In genomic region chr1:131714388-131715337, GRCm38 (mm10) we compare ENCODE assay signal across 11 mouse cellular contexts. TPM values are rescaled to one million over a fixed set of nuclear protein-coding genes. Genes with fewer than 3 reads are reported as not detected.
DNase-seq lines count a peak whose midpoint lies in the region; ATAC-seq lines count a peak whose summit lies in the region.
"Had no signal": no experiment of that assay in that cellular context is flagged by ENCODE, and none has a peak within 500 bp of the region (broad histone marks: within the 10 kb centered on the region; RNA-seq: fewer than 3 reads in every experiment).

No protein-coding gene starts in this region.

- H3K9ac ChIP-seq in kidney, embryonic 15.5 days, result no peak overlapping the region
- H3K9ac ChIP-seq: heart, embryonic 13.5 days had no signal

- H3K27ac ChIP-seq in kidney, embryonic 15.5 days, result no peak overlapping the region
- H3K27ac ChIP-seq: heart, embryonic 13.5 days had no signal

- 0 out of 2 replicates have a peak, but pooled peaks cover 3% of the 10 kb centered on the region for H3K27me3 ChIP-seq in kidney, embryonic 15.5 days

- 71% methylated on average over 20 of the region's 20 CpGs for WGBS in kidney, embryonic 15.5 days

- peak; percentile 62 to 83 for DNase-seq in adrenal gland, adult (ENCODE audit: inconsistent age in 2 of 2, low spot score in 1 of 2)
- DNase-seq in adrenal gland, adult 18-20 months (ENCODE audit: low spot score in 2 of 2), result no peak
- no peak for DNase-seq in kidney, adult 18-20 months
- peak; percentile 47 for DNase-seq in 3T3-L1 (ENCODE audit: low read depth, low spot score)
- peak; percentile 58 to 62 for DNase-seq in heart, postnatal 10 days
- DNase-seq in right cerebral cortex, adult 18-20 months, result no peak
- DNase-seq: cerebellum, postnatal 25 days had no signal

- no peak overlapping the region for H3K4me3 ChIP-seq in kidney, embryonic 15.5 days (replicated peaks)
- H3K4me3 ChIP-seq: heart, embryonic 13.5 days had no signal

- no peaks in the 10 kb centered on the region for H3K9me3 ChIP-seq in kidney, embryonic 15.5 days (replicated peaks)
- H3K9me3 ChIP-seq: heart, embryonic 13.5 days had no signal

- ATAC-seq in kidney, embryonic 15.5 days (replicated peaks; ENCODE audit: low FRiP score), result 0 out of 2 replicates have a peak, but pooled peaks have one; percentile 21
- ATAC-seq in CD4-positive, CD25-positive, alpha-beta regulatory T cell, adult 4 months, result no peak

- intact Hi-C loops in heart, postnatal 10 days (cut with DNase I), result loop anchor here (10.0 kb wide), 1 partner anchor 330 kb away; no protein-coding TSS in a partner anchor

- H3K4me2 ChIP-seq in kidney, embryonic 15.5 days, result no peak overlapping the region
- H3K4me2 ChIP-seq: heart, embryonic 13.5 days had no signal

- no peaks in the 10 kb centered on the region for H3K36me3 ChIP-seq in kidney, embryonic 15.5 days
- H3K36me3 ChIP-seq: heart, embryonic 13.5 days had no signal

- no peaks in the 10 kb centered on the region; the same call in 1 of the 2 replicates for H3K4me1 ChIP-seq in kidney, embryonic 15.5 days

RNA-seq across cellular contexts. Expression of gene Rab7b, which starts 26.2 kb away (rescaled TPM):
- total RNA-seq in adrenal gland, adult 18-20 months (2021), result 1 to 10 TPM; 4.3 to 6.1 TPM
- 2.4 and 2.6 TPM in 2 replicates for polyA plus RNA-seq in kidney, embryonic 15.5 days (2015; fragmentation: Nextera tagmentation; extraction: Ambion mirVana)
- total RNA-seq in heart, postnatal 10 days (2021), result 1 to 10 TPM; 4.0 to 5.9 TPM
- under 1 TPM in 1 of 2 experiments, not detected in 1; 0.13 TPM for polyA plus RNA-seq in CD4-positive, CD25-positive, alpha-beta regulatory T cell, adult 4 months (2017; shearing (Covaris generic))

RNA-seq across cellular contexts. Expression of gene Slc26a9, which starts 29.2 kb away (rescaled TPM):
- not detected for total RNA-seq in adrenal gland, adult 18-20 months (2021)
- 0.13 and 0.35 TPM in 2 replicates for polyA plus RNA-seq in kidney, embryonic 15.5 days (2015; fragmentation: Nextera tagmentation; extraction: Ambion mirVana)
- not detected for total RNA-seq in heart, postnatal 10 days (2021)
- polyA plus RNA-seq in CD4-positive, CD25-positive, alpha-beta regulatory T cell, adult 4 months (2017; shearing (Covaris generic)), result not detected
- total RNA-seq: neutrophil, adult 5-6 weeks had no signal

Comparison
In these comparisons a context has a peak if more than half of its experiments do, and no peak if none do; other contexts are left out.
1. DNase-seq: peak in adrenal gland, adult (2 of 2), 3T3-L1 (single experiment) and heart, postnatal 10 days (2 of 2); none in adrenal gland, adult 18-20 months (0 of 2), kidney, adult 18-20 months (single experiment) and right cerebral cortex, adult 18-20 months (single experiment).